Mouse (Mus musculus) lung, postnatal 0 days (tissue): Measurements from ENCODE around the gene Fkbp7. TPM values are rescaled to one million over a fixed set of nuclear protein-coding genes. Genes with fewer than 3 reads are reported as not detected.
A peak's percentile ranks its signal among the peaks of the same experiment; 100 is the strongest.

Source experiments
- ATAC-seq: fragments of 200-750 bp; cut with Nextera tagmentation; 2 replicates; pipeline ENCODE4 v1.8.0; 2017; ENCODE audit warnings: moderate library complexity
- DNase-seq: peaks from one replicate; pipeline ENCODE4 v3.0.0-alpha.2; 2016; ENCODE audit warnings: low spot score
- H3K27ac ChIP-seq: fragments of 300-500 bp; sonication (generic); 2 replicates; pipeline ENCODE4 v1.5.1; 2014; ENCODE audit warnings: antibody characterized with exemption, mild to moderate bottlenecking, low read length, mixed read lengths
- H3K27me3 ChIP-seq: fragments of 300-500 bp; sonication (generic); replicated peaks from 2 replicates; pipeline ENCODE4 v1.6.1; 2014; ENCODE audit warnings: low read length, mixed read lengths; ENCODE audit not compliant: insufficient read depth
- H3K36me3 ChIP-seq: fragments of 300-500 bp; sonication (generic); 2 replicates; pipeline ENCODE4 v1.6.1; 2014; ENCODE audit warnings: low read length, mixed read lengths; ENCODE audit not compliant: insufficient read depth
- H3K4me1 ChIP-seq: fragments of 300-500 bp; sonication (generic); 2 replicates; pipeline ENCODE4 v1.6.1; 2014; ENCODE audit warnings: antibody characterized with exemption, low read depth, low read length, mixed read lengths; ENCODE audit not compliant: insufficient read depth
- H3K4me2 ChIP-seq: fragments of 300-500 bp; sonication (generic); replicated peaks from 2 replicates; pipeline ENCODE4 v1.6.1; 2014; ENCODE audit warnings: low read depth, mild to moderate bottlenecking, low read length, moderate library complexity, mixed read lengths
- H3K4me3 ChIP-seq: fragments of 300-500 bp; sonication (generic); 2 replicates; pipeline ENCODE4 v1.5.1; 2014; ENCODE audit warnings: low read depth, low read length
- H3K9ac ChIP-seq: fragments of 300-500 bp; sonication (generic); replicated peaks from 2 replicates; pipeline ENCODE4 v1.6.1; 2014; ENCODE audit warnings: low read depth, mild to moderate bottlenecking
- H3K9me3 ChIP-seq: fragments of 300-500 bp; sonication (generic); 2 replicates; pipeline ENCODE4 v1.6.1; 2016; ENCODE audit warnings: low read length, mixed read lengths
- CTCF ChIP-seq: IDR thresholded peaks from 2 replicates; pipeline ENCODE4 v1.5.1; 2016; ENCODE audit warnings: antibody characterized with exemption, mild to moderate bottlenecking
- EP300 ChIP-seq: IDR thresholded peaks from 2 replicates; pipeline ENCODE4 v1.6.1; 2016; ENCODE audit warnings: antibody characterized with exemption, mild to moderate bottlenecking, control low read depth
- WGBS: fragments of 180-500 bp; shearing (Covaris S2); extraction: QIAGEN DNeasy Blood & Tissue Kit; methylation state at CpG from one replicate; pipeline ENCODE4 v1.1.7; 2014; 5-methylcytosine and 5-hydroxymethylcytosine counted together
- polyA plus RNA-seq: library from polyadenylated mRNA; unstranded; fragments of >200 nt; fragmentation: Nextera tagmentation; extraction: Ambion mirVana; gene quantifications from 2 replicates; pipeline ENCODE4 v1.2.1, GENCODE M21; 2015

The Fkbp7 gene
- polyA plus RNA-seq, 1 experiment from 2014 or later = 71.9 TPM

DNA sequence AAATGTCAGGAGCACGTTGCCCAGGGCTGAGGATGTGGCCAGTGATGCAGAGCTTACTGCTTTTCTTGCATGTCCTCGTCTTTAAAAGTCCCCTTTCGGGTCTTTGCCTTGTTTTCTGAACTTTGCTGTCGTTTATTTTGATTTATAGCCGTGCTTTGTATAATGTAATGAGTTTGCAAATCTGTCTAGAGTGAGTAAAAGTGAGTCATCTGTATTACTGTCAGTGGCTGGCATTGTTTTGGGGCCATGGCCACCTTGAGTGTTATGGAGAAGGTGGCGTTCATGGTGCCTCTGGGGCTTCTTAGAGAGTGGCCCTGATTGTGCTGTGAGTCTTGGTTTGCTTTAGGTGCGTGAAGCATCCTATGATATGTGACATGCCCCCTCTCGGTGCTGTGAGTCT, 9.4 kb upstream of the Fkbp7 start:
- Histone ChIP-seq H3K4me2 (no peak overlapping the region), H3K9me3 (no peaks in the 10 kb centered on the region), H3K27me3 (no peaks in the 10 kb centered on the region), H3K36me3 (peaks cover 30% of the 10 kb centered on the region), H3K4me1 (0 out of 2 replicates have a peak, but pooled peaks cover 4% of the 10 kb centered on the region), H3K4me3 (no peak overlapping the region), H3K27ac (no peak overlapping the region), H3K9ac (no peak overlapping the region)
- no peak for DNase-seq
- 88% methylated on average over 8 of the region's 8 CpGs for WGBS
- TF ChIP-seq CTCF (no peak), EP300 (no peak)
- no peak for ATAC-seq

GRCm38 (mm10) chr2:76676401-76677226, 3.7 kb upstream of the Fkbp7 start:
- TF ChIP-seq CTCF = no peak
- no peak for TF ChIP-seq EP300
- DNase-seq (no peak), ATAC-seq (no peak)
- Histone ChIP-seq H3K4me1 (peaks cover 16% of the 10 kb centered on the region), H3K9me3 (no peaks in the 10 kb centered on the region), H3K4me2 (peak overlapping the region; percentile 79), H3K36me3 (peaks cover 6% of the 10 kb centered on the region; the same call in 1 of the 2 replicates), H3K27me3 (no peaks in the 10 kb centered on the region), H3K9ac (no peak overlapping the region), H3K4me3 (0 out of 2 replicates have a peak overlapping the region, but pooled peaks have one; percentile 90), H3K27ac (no peak overlapping the region)
- 49% methylated on average over 13 of the region's 13 CpGs for WGBS

DNA sequence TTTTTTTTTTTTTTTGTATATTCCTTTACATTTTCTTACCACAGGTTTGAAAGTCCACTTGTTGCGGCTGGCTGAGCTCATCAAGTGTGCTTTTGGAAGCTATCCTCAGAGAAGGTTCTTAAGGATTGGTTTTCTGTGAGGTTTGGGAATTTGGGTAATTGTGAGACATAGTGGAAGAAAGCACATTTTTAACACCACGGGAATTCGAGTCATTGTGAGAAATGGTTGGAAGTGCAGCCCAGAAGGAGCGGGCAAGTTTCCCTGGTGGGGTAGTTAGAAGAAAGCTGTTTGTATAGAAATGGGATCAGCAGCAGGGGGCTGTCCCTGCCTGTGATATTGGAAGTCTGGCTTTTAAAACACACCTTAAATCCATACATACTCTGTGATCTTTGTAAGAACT, 3.0 kb upstream of the Fkbp7 start:
- H3K27me3 ChIP-seq = no peaks in the 10 kb centered on the region
- no peak overlapping the region for H3K27ac ChIP-seq
- WGBS = 9% methylated on average over 4 of the region's 4 CpGs
- H3K4me3 ChIP-seq = peak overlapping the region; percentile 90
- no peaks in the 10 kb centered on the region for H3K9me3 ChIP-seq
- no peak for ATAC-seq
- no peak overlapping the region for H3K9ac ChIP-seq
- DNase-seq = no peak
- H3K36me3 ChIP-seq = peaks cover 6% of the 10 kb centered on the region; the same call in 1 of the 2 replicates
- peaks cover 16% of the 10 kb centered on the region for H3K4me1 ChIP-seq
- H3K4me2 ChIP-seq = peak overlapping the region; percentile 79
- no peak for TF ChIP-seq CTCF
- TF ChIP-seq EP300 = no peak

- peak; percentile 47 for ATAC-seq
- H3K9me3 ChIP-seq = no peaks in the 10 kb centered on the region
- peak overlapping the region; percentile 90 for H3K4me3 ChIP-seq
- H3K27ac ChIP-seq = peak overlapping the region; percentile 83
- DNase-seq = no peak
- peak overlapping the region; percentile 79 for H3K4me2 ChIP-seq
- no peaks in the 10 kb centered on the region for H3K27me3 ChIP-seq
- H3K9ac ChIP-seq = peak overlapping the region; percentile 78
- H3K4me1 ChIP-seq = peaks cover 16% of the 10 kb centered on the region
- WGBS = 1% methylated on average over 28 of the region's 44 CpGs
- peaks cover 4% of the 10 kb centered on the region; the same call in 1 of the 2 replicates for H3K36me3 ChIP-seq
- no peak for TF ChIP-seq CTCF
- no peak for TF ChIP-seq EP300
These were observed 2.5 kb upstream of the Fkbp7 start for GRCm38 (mm10) chr2:76675451-76675850.

DNA sequence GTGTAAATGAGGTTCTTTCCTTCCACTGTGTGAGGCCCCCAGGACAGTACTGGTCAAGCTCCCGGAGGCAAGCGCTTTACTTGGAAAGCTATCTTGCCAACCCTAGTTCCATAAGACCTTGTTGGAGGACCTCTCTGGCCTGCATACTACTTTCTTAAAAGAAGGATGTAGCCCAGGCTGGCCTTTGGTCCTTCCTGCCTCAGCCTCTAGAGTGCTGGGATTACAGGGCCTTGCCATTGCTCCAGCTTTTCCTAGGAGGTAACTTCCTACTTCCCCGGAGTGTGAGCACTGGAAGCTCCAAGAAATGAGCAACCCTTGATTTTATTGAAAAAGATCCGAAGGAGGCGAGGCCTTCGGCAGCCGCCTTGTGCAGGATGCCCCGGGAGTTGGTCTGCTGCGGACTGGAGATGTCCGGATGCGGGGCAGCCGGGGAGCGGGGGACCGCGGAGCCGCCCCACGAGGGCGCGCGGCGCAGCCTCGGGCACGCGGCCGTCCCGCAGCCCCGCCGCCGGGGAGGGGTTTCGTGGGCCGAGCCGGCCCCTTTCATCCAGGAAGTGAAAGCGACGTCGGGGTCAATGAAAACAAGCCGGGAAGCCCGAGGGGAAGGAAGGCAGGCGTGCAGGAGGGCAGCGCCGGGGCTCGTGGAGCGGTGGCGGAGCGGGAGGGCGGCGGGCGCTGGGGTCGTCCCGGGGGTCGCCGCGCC, 2.0 kb upstream of the Fkbp7 start, which contains the start of gene Plekha3:
Gene Plekha3, plus strand, starts transcription at position 557 of the 703 bp plus-strand sequence.
- WGBS = 5% methylated on average over 42 of the region's 52 CpGs

GRCm38 (mm10) chr2:76673472-76674081, 661 bp upstream of the Fkbp7 start:
- peak overlapping the region; percentile 91 for H3K27ac ChIP-seq
- no peak overlapping the region for H3K9ac ChIP-seq
- peak; percentile 68 for DNase-seq
- no peak overlapping the region for H3K4me3 ChIP-seq
- H3K4me1 ChIP-seq = peaks cover 13% of the 10 kb centered on the region
- no peaks in the 10 kb centered on the region for H3K27me3 ChIP-seq
- ATAC-seq = no peak
- TF ChIP-seq CTCF (peak; percentile 59), EP300 (no peak)
- 40% methylated on average over 7 of the region's 7 CpGs for WGBS
- H3K36me3 ChIP-seq = no peaks in the 10 kb centered on the region
- peak overlapping the region; percentile 74 for H3K4me2 ChIP-seq
- no peaks in the 10 kb centered on the region for H3K9me3 ChIP-seq

More for the DNA sequence above, 2.0 kb upstream of the Fkbp7 start, which contains the start of gene Plekha3:
- peak within 1 kb of the TSS; percentile 83 for H3K27ac ChIP-seq
- peak within 1 kb of the TSS; percentile 79 for H3K4me2 ChIP-seq
- TF ChIP-seq CTCF = no peak
- TF ChIP-seq EP300 = no peak
- H3K27me3 ChIP-seq = no peaks in the 10 kb centered on the region
- peak; percentile 86 for ATAC-seq
- peak within 1 kb of the TSS; percentile 78 for H3K9ac ChIP-seq
- H3K4me1 ChIP-seq = peaks cover 16% of the 10 kb centered on the region
- peak within 1 kb of the TSS; percentile 90 for H3K4me3 ChIP-seq
- DNase-seq = peak; percentile 94
- no peaks in the 10 kb centered on the region for H3K36me3 ChIP-seq
- H3K9me3 ChIP-seq = no peaks in the 10 kb centered on the region
